Mouse (Mus musculus) MEL (cell line): ENCODE measurements around the gene Foxf2. TPM values are rescaled to one million over a fixed set of nuclear protein-coding genes. Genes with fewer than 3 reads are reported as not detected.

Source experiments
- DNase-seq: peaks from one replicate; pipeline ENCODE4 v3.0.0; 2011; ENCODE audit warnings: low read depth, low spot score
- H3K27ac ChIP-seq: 2 replicates; pipeline ENCODE4 v1.5.1; 2012; ENCODE audit warnings: low read depth, mild to moderate bottlenecking, control low read depth, low read length, moderate library complexity; ENCODE audit not compliant: control insufficient read depth
- H3K27me3 ChIP-seq, 2 experiments: fragments of 150-350 bp in 1 of 2; sonication (generic) in 1 of 2; 2 replicates each; pipeline ENCODE4 v1.6.1; 2012; ENCODE audit warnings: low read length in 2 of 2, mild to moderate bottlenecking in 2 of 2, improper control_type of control experiment in 1 of 2, moderate library complexity in 1 of 2; ENCODE audit not compliant: insufficient read depth in 2 of 2, control insufficient read depth in 1 of 2
- H3K36me3 ChIP-seq, 2 experiments: 2 replicates each; pipeline ENCODE4 v1.6.1; 2012 to 2014; ENCODE audit warnings: low read length in 2 of 2, improper control_type of control experiment in 1 of 2, inconsistent platforms in 1 of 2, mild to moderate bottlenecking in 1 of 2; ENCODE audit not compliant: insufficient read depth in 2 of 2, control insufficient read depth in 1 of 2
- H3K4me1 ChIP-seq, 2 experiments: fragments of 150-350 bp in 1 of 2; sonication (generic) in 1 of 2; 2 replicates each; pipeline ENCODE4 v1.6.1; 2012; ENCODE audit warnings: low read length in 2 of 2, improper control_type of control experiment in 1 of 2, mild to moderate bottlenecking in 1 of 2; ENCODE audit not compliant: insufficient read depth in 2 of 2, control insufficient read depth in 1 of 2
- H3K4me3 ChIP-seq, 2 experiments: fragments of 150-350 bp in 1 of 2; sonication (generic) in 1 of 2; 2 replicates each; pipeline ENCODE4 v1.5.1; 2012; ENCODE audit warnings: low read depth in 2 of 2, low read length in 2 of 2, mild to moderate bottlenecking in 2 of 2, moderate library complexity in 2 of 2, control low read depth in 1 of 2, improper control_type of control experiment in 1 of 2; ENCODE audit not compliant: control insufficient read depth in 1 of 2, insufficient read depth in 1 of 2
- H3K79me2 ChIP-seq: 2 replicates; pipeline ENCODE4 v1.6.1; 2012; ENCODE audit warnings: mild to moderate bottlenecking, low read length, moderate library complexity; ENCODE audit not compliant: control insufficient read depth, poor library complexity, insufficient read depth
- H3K9ac ChIP-seq: 2 replicates; pipeline ENCODE4 v1.6.1; 2012; ENCODE audit warnings: low read depth, mild to moderate bottlenecking, control low read depth, low read length, moderate library complexity; ENCODE audit not compliant: control insufficient read depth, poor library complexity, severe bottlenecking
- H3K9me3 ChIP-seq: fragments of 150-350 bp; sonication (generic); replicated peaks from 2 replicates; pipeline ENCODE4 v1.6.1; 2012; ENCODE audit warnings: mild to moderate bottlenecking, low read length, improper control_type of control experiment, moderate library complexity; ENCODE audit not compliant: insufficient read depth
- CHD2 ChIP-seq: IDR thresholded peaks from 2 replicates; pipeline ENCODE4 v1.6.1; 2011; ENCODE audit warnings: low read length, improper control_type of control experiment
- CTCF ChIP-seq, 3 experiments: IDR thresholded peaks in 2 of 3; conservative IDR thresholded peaks in 1 of 3; 2 replicates each; pipeline ENCODE4 v1.5.1; 2011 to 2012; ENCODE audit warnings: low read length in 3 of 3, low read depth in 2 of 3, mild to moderate bottlenecking in 2 of 3, improper control_type of control experiment in 1 of 3, inconsistent platforms in 1 of 3, mixed read lengths in 1 of 3, moderate library complexity in 1 of 3; ENCODE audit not compliant: control insufficient read depth in 1 of 3, insufficient read depth in 1 of 3, poor library complexity in 1 of 3, severe bottlenecking in 1 of 3
- E2F4 ChIP-seq: IDR thresholded peaks from 2 replicates; pipeline ENCODE4 v1.6.1; 2011; ENCODE audit warnings: low read depth, low read length, improper control_type of control experiment, borderline replicate concordance
- HCFC1 ChIP-seq: IDR thresholded peaks from 2 replicates; pipeline ENCODE4 v1.6.1; 2012; ENCODE audit warnings: low read depth, mild to moderate bottlenecking, inconsistent platforms, low read length, improper control_type of control experiment, moderate library complexity
- MAFK ChIP-seq: IDR thresholded peaks from 2 replicates; pipeline ENCODE4 v1.6.1; 2011; ENCODE audit warnings: low read depth, mild to moderate bottlenecking, low read length, improper control_type of control experiment, borderline replicate concordance
- MYC ChIP-seq: IDR thresholded peaks from 2 replicates; pipeline ENCODE4 v1.6.1; 2011; ENCODE audit warnings: low read depth, mild to moderate bottlenecking, low read length, improper control_type of control experiment, moderate library complexity
- NELFE ChIP-seq: IDR thresholded peaks from 2 replicates; pipeline ENCODE4 v1.6.1; 2011; ENCODE audit warnings: low read depth, low read length, improper control_type of control experiment
- NRF1 ChIP-seq: IDR thresholded peaks from 2 replicates; pipeline ENCODE4 v1.6.1; 2014; ENCODE audit warnings: low read depth, mild to moderate bottlenecking, inconsistent platforms, low read length, improper control_type of control experiment, moderate library complexity; ENCODE audit not compliant: poor library complexity, insufficient read depth, severe bottlenecking
- POLR2A ChIP-seq, 2 experiments: IDR thresholded peaks; 2 replicates each; pipeline ENCODE4 v1.6.1; 2011 to 2012; ENCODE audit warnings: low read length in 2 of 2, mild to moderate bottlenecking in 2 of 2, control low read depth in 1 of 2, improper control_type of control experiment in 1 of 2, low read depth in 1 of 2, moderate library complexity in 1 of 2; ENCODE audit not compliant: control insufficient read depth in 1 of 2, insufficient read depth in 1 of 2, poor library complexity in 1 of 2
- RAD21 ChIP-seq: IDR thresholded peaks from 2 replicates; pipeline ENCODE4 v1.6.1; 2011; ENCODE audit warnings: mild to moderate bottlenecking, low read depth, low read length, improper control_type of control experiment
- RCOR1 ChIP-seq: IDR thresholded peaks from 2 replicates; pipeline ENCODE4 v1.6.1; 2012; ENCODE audit warnings: low read depth, mild to moderate bottlenecking, inconsistent platforms, low read length, improper control_type of control experiment
- SIN3A ChIP-seq: IDR thresholded peaks from 2 replicates; pipeline ENCODE4 v1.6.1; 2012; ENCODE audit warnings: low read length, improper control_type of control experiment, inconsistent platforms
- SMC3 ChIP-seq: IDR thresholded peaks from 2 replicates; pipeline ENCODE4 v1.6.1; 2011; ENCODE audit warnings: low read depth, low read length, improper control_type of control experiment
- TAL1 ChIP-seq: IDR thresholded peaks from 2 replicates; pipeline ENCODE4 v1.6.1; 2012; ENCODE audit warnings: mild to moderate bottlenecking, inconsistent platforms, low read length, moderate library complexity, mixed read lengths
- TBP ChIP-seq: IDR thresholded peaks from 2 replicates; pipeline ENCODE4 v1.8.0; 2011; ENCODE audit warnings: low read depth, low read length, improper control_type of control experiment
- TCF12 ChIP-seq: IDR thresholded peaks from 2 replicates; pipeline ENCODE4 v1.6.1; 2014; ENCODE audit warnings: low read depth, mild to moderate bottlenecking, inconsistent platforms, low read length, improper control_type of control experiment, moderate library complexity
- USF2 ChIP-seq, 2 experiments: IDR thresholded peaks; 2 replicates each; pipeline ENCODE4 v1.6.1; 2011 to 2012; ENCODE audit warnings: improper control_type of control experiment in 2 of 2, low read length in 2 of 2, borderline replicate concordance in 1 of 2, inconsistent platforms in 1 of 2, low read depth in 1 of 2, mild to moderate bottlenecking in 1 of 2; ENCODE audit not compliant: insufficient read depth in 1 of 2
- ZC3H11A ChIP-seq: IDR thresholded peaks from 2 replicates; pipeline ENCODE4 v1.6.1; 2012; ENCODE audit warnings: low read depth, mild to moderate bottlenecking, inconsistent platforms, low read length, improper control_type of control experiment
- ZMIZ1 ChIP-seq: IDR thresholded peaks from 2 replicates; pipeline ENCODE4 v1.6.1; 2012; ENCODE audit warnings: low read depth, mild to moderate bottlenecking, inconsistent platforms, low read length, improper control_type of control experiment, moderate library complexity
- polyA plus RNA-seq, 2 experiments: library from polyadenylated mRNA; stranded (reverse) in 1 of 2; unstranded in 1 of 2; fragments of >175 nt in 1 of 2; fragments of >200 nt in 1 of 2; gene quantifications; 2 replicates each; pipeline versions ENCODE4 v1.2.1 to v1.2.4; 2012; ENCODE audit warnings: low replicate concordance in 2 of 2, low read depth in 1 of 2; ENCODE audit not compliant: insufficient read length in 2 of 2, insufficient read depth in 1 of 2, missing spikeins in 1 of 2
- total RNA-seq: library from RNA; depleted of rRNA; stranded (reverse); fragments of 300-350 nt; gene quantifications from 2 replicates; pipeline ENCODE4 v1.2.3, GENCODE M21; 2012

Foxf2 gene
- total and polyA plus RNA-seq, 3 experiments: not detected

- Histone ChIP-seq H3K36me3 (no peaks in the 10 kb centered on the region), H3K27me3 (no peaks in the 10 kb centered on the region), H3K4me1 (no peaks in the 10 kb centered on the region), H3K27ac (no peak overlapping the region), H3K9me3 (no peaks in the 10 kb centered on the region)
- no peak for DNase-seq
- TF ChIP-seq SMC3 (no peak), RCOR1 (no peak), TAL1 (no peak), SIN3A (no peak), MAFK (no peak), USF2 (IDR thresholded peaks at IDR 0.05; ENCODE audit: borderline replicate concordance in 1 of 2, insufficient read depth in 1 of 2, low read depth in 1 of 2, low read length in 2 of 2) (no peak), NRF1 (no peak), HCFC1 (no peak), POLR2A (IDR thresholded peaks at IDR 0.05; ENCODE audit: control insufficient read depth in 1 of 2, insufficient read depth in 1 of 2, low read depth in 1 of 2, low read length in 2 of 2, poor library complexity in 1 of 2) (no peak), TBP (no peak), RAD21 (no peak), CHD2 (no peak)
- TF ChIP-seq, all 39 proteins: peak for 0
- no peaks in the 10 kb centered on the region for H3K79me2 ChIP-seq
- H3K4me3 ChIP-seq: no peak overlapping the region
- H3K9ac ChIP-seq: no peak overlapping the region
These were observed 26.6 kb downstream of the Foxf2 start for GRCm38 (mm10) chr13:31652131-31652745.

- Histone ChIP-seq H3K27me3 (peaks cover 0 to 1% of the 10 kb centered on the region in 2 experiments; a peak in 1 of 4 replicates), H3K36me3 (no peaks in the 10 kb centered on the region), H3K9me3 (no peaks in the 10 kb centered on the region), H3K27ac (no peak overlapping the region), H3K9ac (no peak overlapping the region), H3K79me2 (no peaks in the 10 kb centered on the region), H3K4me3 (no peak overlapping the region), H3K4me1 (no peaks in the 10 kb centered on the region)
- TF ChIP-seq NRF1 (no peak), CTCF (IDR thresholded peaks at IDR 0.05 in 2 of 3, conservative IDR thresholded peaks at IDR 0.05 in 1 of 3; ENCODE audit: control insufficient read depth in 1 of 3, insufficient read depth in 1 of 3, low read depth in 2 of 3, low read length in 3 of 3, poor library complexity in 1 of 3, severe bottlenecking in 1 of 3) (peak in 2 of 3 experiments; percentile 23 to 55; a peak in 2 of 6 replicates), MYC (no peak), SMC3 (peak; percentile 60), RAD21 (peak; percentile 34), ZC3H11A (peak; percentile 27; the same call in 1 of the 2 replicates)
- DNase-seq: peak; percentile 34
These were observed 30.6 kb downstream of the Foxf2 start for GRCm38 (mm10) chr13:31656249-31656648.

- H3K9me3 ChIP-seq: no peaks in the 10 kb centered on the region
- no peak overlapping the region for H3K4me3 ChIP-seq
- peaks cover 0 to 1% of the 10 kb centered on the region in 2 experiments; a peak in 1 of 4 replicates for H3K27me3 ChIP-seq
- no peaks in the 10 kb centered on the region for H3K4me1 ChIP-seq
- no peak for DNase-seq
- no peaks in the 10 kb centered on the region for H3K36me3 ChIP-seq
- TF ChIP-seq ZMIZ1: no peak
- no peak for TF ChIP-seq NELFE
- TF ChIP-seq TCF12: no peak
- no peak for TF ChIP-seq E2F4
- TF ChIP-seq USF2 (IDR thresholded peaks at IDR 0.05; ENCODE audit: borderline replicate concordance in 1 of 2, insufficient read depth in 1 of 2, low read depth in 1 of 2, low read length in 2 of 2): no peak
- no peak overlapping the region for H3K9ac ChIP-seq
- no peaks in the 10 kb centered on the region for H3K79me2 ChIP-seq
- no peak overlapping the region for H3K27ac ChIP-seq
These were observed 32.6 kb downstream of the Foxf2 start for GRCm38 (mm10) chr13:31658212-31658611.
